Mouse (Mus musculus) cerebral cortex, adult 2 months (tissue): ENCODE data around the gene Olfr453.

Experiments
- WGBS: fragments of 180-500 bp; shearing (Covaris S2); methylation state at CpG from one replicate; pipeline ENCODE4 v1.1.7; 2018; 5-methylcytosine and 5-hydroxymethylcytosine counted together

The Olfr453 gene

DNA sequence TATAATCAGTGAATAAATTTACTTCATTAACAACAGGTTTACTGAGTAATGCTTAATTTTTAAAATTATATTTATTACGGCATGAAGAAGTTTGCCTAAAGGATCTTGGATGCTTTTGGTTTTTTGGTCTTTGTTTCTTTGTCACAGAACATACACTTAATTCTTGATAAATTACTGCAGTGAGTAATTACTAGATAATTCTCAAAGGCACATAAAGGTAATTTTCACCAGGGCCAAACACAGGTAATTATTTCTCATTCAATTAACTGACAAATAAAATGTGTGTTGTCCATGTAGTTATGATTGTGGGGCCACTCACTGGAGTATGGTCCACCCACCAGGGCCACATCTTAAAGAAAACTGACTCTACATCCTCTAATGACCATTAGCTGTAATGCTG is at the start of gene Olfr453:
TSS of gene Olfr453 (plus strand) at position 301 of the 400 bp plus-strand sequence.
- WGBS, result 98% methylated on average over 1 of the region's 1 CpGs

DNA sequence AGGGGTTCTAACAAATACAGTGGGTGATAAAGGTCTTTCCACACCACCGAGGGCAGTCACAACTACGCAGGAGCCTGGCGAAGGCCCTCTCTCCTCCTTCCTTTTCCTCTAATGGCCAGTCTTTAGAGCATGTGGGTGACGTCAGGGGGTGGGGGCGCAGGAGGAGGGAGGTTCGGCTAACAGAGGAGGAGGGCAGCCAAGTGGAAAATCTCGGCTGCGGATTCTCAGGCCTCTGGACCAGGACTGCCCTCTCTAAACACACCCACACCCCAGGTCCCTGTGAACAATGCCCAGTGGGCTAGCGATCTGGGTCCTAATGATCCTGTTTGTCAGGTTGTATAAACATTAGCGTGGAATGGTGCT is 47.0 kb upstream of the Olfr453 start:
- WGBS, result under 1% methylated on average over 10 of the region's 10 CpGs

DNA sequence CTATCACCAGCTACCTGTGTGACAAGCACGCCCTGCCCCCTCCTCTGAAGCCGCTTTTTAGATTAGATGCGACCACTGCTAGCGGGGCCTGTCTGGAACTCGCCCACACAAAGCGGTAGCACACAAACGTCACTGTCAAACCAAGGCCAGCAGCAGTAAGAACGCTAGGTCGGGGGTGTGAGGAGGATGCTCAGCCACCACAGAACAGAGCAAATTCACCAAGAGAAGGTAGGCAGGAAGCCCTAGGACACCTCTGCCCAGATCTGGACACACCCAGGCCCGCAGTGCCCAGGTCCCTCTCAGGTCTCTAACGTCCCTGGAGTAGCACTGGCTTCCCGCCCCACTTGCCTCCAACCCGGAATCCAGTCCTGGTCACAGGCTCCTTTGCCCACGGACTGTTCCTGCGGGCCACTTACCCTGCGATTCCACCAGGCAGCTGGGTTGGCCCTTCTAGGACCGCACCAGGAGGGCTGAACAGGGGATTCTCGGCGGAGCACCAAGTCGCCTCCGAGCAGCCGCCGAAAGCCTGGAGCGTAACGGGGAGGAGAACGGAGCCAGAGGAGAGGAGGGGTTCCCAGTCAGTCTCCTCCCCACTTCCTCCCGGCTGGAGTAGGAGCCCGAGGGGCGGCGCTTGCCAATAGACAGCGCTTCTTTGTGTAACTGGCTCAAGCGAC is 46.5 kb upstream of the Olfr453 start:
- WGBS, result under 1% methylated on average over 32 of the region's 32 CpGs

DNA sequence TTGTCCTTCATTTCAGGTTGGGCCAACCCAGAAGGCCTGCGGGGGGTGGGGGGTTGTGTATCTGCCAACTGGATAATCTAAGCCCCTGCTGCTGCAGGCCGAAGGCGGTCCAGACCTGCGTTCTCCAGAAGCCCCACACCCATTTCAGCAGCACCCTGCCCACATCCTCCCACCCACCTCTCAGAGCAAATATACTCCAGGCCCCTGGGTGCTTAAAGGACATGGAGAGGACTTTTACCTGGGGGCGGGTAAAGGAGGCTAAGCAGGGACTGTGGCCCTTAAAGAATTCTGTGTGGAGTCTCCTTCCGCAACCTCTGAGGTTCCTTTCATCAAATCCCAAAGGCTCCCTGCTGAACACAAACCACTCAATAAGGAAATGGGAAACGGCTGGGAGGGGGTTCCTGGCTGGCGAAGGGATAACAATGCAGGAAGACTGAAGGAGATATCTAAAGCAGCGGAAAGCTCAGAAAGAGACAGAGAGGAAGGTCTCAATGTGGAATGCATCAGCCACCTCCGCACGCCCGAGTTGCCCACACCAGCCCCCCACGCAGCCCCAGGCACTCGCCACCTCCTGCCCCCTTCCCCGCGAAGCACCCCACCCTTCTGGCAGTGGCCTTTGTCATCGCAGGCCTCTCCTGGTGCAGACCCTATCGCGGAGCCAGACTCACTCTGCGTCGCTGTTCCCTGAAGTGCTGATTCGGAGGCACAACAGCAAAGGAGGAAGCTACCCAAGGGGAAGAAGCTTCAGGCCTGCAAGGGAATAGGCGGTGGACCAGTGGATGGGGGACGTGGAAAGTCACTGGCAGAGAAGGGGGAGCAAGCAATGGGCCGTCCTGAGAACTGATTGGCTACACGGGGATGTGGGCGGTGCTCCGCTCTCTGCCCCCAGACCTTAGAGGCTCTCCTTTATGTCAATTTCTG is 29.6 kb upstream of the Olfr453 start, which contains the start of gene Tcaf1:
TSS of gene Tcaf1 (minus strand) at position 798 of the 921 bp plus-strand sequence.
- whole genome bisulfite sequencing, result under 1% methylated on average over 28 of the region's 28 CpGs

DNA sequence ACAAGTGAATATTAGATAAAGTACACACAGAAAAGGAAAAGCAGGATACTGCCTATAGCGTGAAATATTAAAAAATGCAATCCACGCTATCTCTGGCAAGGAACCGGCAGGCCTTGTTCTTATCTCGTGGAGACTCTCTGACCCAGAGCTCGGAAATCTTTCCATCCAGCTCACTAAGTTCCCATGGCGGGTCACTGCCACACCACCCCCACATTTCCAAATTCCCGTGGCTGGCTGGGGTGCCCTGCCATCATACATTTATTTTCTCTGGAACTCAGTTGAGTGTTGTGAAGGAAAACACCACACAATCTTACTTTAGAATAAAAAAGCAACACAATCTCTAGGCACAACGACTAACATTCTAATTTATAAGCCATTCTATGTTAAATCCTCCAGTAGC is 24.5 kb upstream of the Olfr453 start:
- 90% methylated on average over 8 of the region's 8 CpGs for WGBS

DNA sequence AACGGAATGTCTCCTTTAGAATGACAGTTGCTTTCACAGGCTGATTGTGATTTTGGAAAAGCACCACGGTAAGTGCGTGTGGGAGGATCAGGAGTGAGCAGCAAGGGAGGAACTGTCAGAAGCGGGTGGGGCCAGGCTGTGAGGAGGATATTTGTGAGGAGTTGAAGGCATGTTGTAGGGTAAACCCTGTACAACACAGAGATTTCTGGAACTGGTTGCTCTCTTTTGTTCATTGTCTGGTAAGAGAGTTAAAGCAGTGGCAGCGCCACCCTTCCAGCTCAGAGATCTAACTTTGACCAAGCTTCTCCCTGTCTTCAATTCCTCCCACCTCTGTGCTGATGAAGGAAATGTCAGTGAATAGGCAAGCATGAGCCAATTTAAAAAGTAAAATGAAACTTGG is 3.1 kb downstream of the Olfr453 start:
- WGBS, result 54% methylated on average over 5 of the region's 5 CpGs

DNA sequence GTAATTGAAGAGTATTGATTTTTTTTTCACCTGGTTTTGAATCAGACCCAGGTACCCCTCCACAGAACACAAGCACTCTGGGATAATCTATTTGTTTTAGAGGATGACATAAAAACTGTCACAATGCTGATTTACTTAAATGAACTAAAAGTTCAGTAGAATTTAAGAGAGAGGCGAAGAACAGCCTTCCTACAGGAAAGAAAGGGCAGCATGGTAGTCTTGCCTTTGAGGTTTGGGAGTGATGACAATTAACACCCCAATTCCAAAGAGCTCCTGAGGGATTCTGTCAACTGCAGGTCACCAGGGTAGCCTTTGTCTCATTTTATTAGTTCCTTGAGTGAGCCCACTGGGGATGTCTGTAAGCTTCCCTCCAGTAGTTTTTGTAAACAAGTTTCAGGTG is 16.9 kb downstream of the Olfr453 start, which contains the start of gene Olfr38:
TSS of gene Olfr38 (plus strand) at position 301 of the 400 bp plus-strand sequence.
- WGBS, result 83% methylated on average over 1 of the region's 1 CpGs

DNA sequence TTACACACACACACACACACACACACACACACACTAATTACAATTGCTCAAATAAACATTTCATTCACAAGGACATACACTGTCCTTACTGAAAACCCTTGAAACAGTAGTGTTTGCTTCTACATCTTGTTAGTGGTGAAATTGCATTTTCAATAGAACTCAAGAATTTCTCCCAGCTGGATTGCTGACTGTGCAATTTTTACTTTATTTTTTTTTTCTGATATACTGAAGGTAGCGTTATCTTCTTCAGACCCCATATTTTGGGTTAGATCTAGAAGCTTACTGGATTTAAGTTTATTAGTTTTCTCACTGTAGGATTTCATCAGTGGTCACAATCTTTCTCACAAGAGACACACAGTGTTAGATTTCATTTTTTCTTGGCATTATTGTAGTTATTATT is 37.9 kb downstream of the Olfr453 start:
- 94% methylated on average over 1 of the region's 1 CpGs for WGBS

DNA sequence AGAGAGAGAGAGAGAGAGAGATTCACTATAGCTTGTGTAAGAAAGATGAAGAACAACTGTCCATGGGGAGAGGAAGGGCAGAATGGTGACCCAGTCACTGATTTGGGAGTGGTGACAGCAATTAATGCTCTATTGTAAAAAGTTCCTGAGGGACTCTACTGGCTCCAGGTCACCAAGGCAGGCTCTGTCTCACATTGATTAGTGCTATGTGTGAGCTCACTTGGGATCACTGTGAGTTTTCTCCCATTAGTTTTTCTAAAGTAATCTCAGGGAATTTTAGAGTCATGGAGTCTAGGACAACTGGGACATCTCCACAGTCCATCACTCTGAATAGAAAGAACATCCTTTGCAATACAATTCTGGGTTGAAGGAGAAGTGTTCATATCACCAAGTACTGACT is 45.6 kb downstream of the Olfr453 start, which contains the start of gene Olfr452:
TSS of gene Olfr452 (plus strand) at position 301 of the 400 bp plus-strand sequence.

DNA sequence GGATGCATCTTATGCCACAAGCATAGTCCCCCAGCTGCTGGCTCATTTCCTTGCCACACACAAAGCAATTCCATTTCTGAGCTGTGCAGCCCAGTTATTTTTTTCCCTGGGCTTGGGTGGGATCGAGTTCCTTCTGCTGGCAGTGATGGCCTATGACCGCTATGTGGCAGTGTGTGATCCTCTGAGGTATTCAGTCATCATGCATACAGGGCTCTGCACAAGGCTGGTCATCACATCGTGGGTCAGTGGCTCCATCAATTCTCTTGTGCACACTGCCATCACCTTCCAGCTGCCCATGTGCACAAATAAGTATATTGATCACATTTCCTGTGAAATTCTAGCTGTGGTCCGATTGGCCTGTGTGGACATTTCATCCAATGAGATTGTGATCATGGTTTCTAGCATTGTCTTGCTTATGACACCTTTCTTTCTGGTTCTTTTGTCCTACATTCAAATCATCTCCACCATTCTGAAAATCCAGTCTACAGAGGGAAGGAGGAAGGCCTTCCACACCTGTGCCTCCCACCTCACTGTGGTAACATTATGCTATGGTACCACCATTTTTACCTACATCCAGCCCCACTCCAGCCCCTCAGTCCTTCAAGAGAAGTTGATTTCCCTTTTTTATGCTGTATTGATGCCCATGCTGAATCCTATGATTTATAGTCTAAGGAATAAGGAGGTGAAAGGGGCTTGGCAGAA is 51.2 kb downstream of the Olfr453 start:
- 53% methylated on average over 4 of the region's 4 CpGs for WGBS

DNA sequence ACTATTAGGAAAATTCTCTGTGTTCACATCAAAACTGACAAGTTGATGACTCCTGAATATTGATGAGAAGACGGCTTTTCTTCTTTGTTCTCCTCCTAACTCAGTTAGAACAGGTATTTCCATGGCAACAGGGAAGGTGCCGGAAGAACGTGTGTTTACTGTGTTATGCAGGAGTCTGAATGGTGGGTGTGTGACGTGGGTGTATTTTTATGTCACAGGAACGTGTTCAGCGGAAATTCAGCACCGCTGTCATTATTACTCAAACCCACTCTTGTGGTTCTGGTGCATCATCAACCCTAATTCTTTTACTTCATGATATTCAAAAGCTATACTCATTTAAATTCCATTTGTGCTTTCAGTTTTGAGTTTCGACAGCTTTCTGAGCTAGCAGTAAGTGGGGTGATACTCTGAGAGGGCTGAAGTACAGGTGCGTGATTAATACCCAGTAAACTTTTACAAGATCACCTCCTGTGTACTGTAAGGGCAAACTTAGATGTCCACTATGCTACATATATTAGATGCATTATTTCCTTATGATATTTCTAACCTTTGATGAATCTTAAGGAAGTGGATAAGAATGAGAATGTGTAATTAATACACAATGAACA is 51.9 kb downstream of the Olfr453 start:
- WGBS, result 56% methylated on average over 9 of the region's 9 CpGs

DNA sequence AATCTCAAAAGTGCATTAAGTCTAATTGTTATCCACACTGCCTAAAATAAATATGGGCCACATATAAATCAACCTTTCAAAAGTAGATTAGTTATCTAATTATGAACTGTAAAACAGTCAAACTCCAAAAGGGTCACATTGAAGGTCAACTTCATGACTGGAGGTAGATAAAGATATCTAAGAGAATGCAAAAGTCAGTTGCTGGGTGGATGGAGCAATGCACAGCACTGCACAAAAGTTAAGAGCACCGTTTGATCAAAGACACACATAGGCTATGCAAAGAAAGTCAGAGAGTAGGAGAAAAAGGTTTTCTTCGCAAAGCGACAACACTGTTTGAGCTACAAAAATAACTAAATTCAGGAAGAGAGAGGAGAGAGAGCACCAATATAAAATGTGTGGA is 55.8 kb downstream of the Olfr453 start:
- WGBS, result 76% methylated on average over 3 of the region's 3 CpGs
